Mouse (Mus musculus): ENCODE data around the gene Cyp46a1. TPM values are rescaled to one million over a fixed set of nuclear protein-coding genes. Genes with fewer than 3 reads are reported as not detected.

Cyp46a1 gene
- total RNA-seq, 1 experiment from 2014 or later = 0.10 TPM

- peak; percentile 47 to 69; a peak in 3 of 4 replicates for ATAC-seq (replicated peaks in 1 of 2; ENCODE audit: insufficient read depth in 1 of 2, low FRiP score in 2 of 2, low TSS enrichment in 1 of 2, low read depth in 1 of 2, poor library complexity in 2 of 2, severe bottlenecking in 2 of 2)
Observed at GRCm38 (mm10) chr12:108309116-108309794, 24.9 kb upstream of the Cyp46a1 start.

- ATAC-seq (replicated peaks in 1 of 2; ENCODE audit: insufficient read depth in 1 of 2, low FRiP score in 2 of 2, low TSS enrichment in 1 of 2, low read depth in 1 of 2, poor library complexity in 2 of 2, severe bottlenecking in 2 of 2) = no peak
Observed at GRCm38 (mm10) chr12:108310041-108310440, 24.1 kb upstream of the Cyp46a1 start.

GRCm38 (mm10) chr12:108310456-108311027 lies 23.6 kb upstream of the Cyp46a1 start:
- ATAC-seq (replicated peaks in 1 of 2; ENCODE audit: insufficient read depth in 1 of 2, low FRiP score in 2 of 2, low TSS enrichment in 1 of 2, low read depth in 1 of 2, poor library complexity in 2 of 2, severe bottlenecking in 2 of 2) = no peak

- ATAC-seq (replicated peaks in 1 of 2; ENCODE audit: insufficient read depth in 1 of 2, low FRiP score in 2 of 2, low TSS enrichment in 1 of 2, low read depth in 1 of 2, poor library complexity in 2 of 2, severe bottlenecking in 2 of 2) = no peak
Observed at GRCm38 (mm10) chr12:108311741-108312290, 22.4 kb upstream of the Cyp46a1 start.

- ATAC-seq (replicated peaks in 1 of 2; ENCODE audit: insufficient read depth in 1 of 2, low FRiP score in 2 of 2, low TSS enrichment in 1 of 2, low read depth in 1 of 2, poor library complexity in 2 of 2, severe bottlenecking in 2 of 2) = no peak
Observed at GRCm38 (mm10) chr12:108312432-108312851, 21.7 kb upstream of the Cyp46a1 start.

GRCm38 (mm10) chr12:108313244-108313772 lies 20.9 kb upstream of the Cyp46a1 start:
- ATAC-seq (replicated peaks in 1 of 2; ENCODE audit: insufficient read depth in 1 of 2, low FRiP score in 2 of 2, low TSS enrichment in 1 of 2, low read depth in 1 of 2, poor library complexity in 2 of 2, severe bottlenecking in 2 of 2) = no peak

- no peak for ATAC-seq (replicated peaks in 1 of 2; ENCODE audit: insufficient read depth in 1 of 2, low FRiP score in 2 of 2, low TSS enrichment in 1 of 2, low read depth in 1 of 2, poor library complexity in 2 of 2, severe bottlenecking in 2 of 2)
Observed at GRCm38 (mm10) chr12:108315818-108316217, 18.4 kb upstream of the Cyp46a1 start.

- no peak for ATAC-seq (replicated peaks in 1 of 2; ENCODE audit: insufficient read depth in 1 of 2, low FRiP score in 2 of 2, low TSS enrichment in 1 of 2, low read depth in 1 of 2, poor library complexity in 2 of 2, severe bottlenecking in 2 of 2)
Observed at GRCm38 (mm10) chr12:108316655-108317054, 17.5 kb upstream of the Cyp46a1 start.

GRCm38 (mm10) chr12:108317201-108317738 lies 16.9 kb upstream of the Cyp46a1 start:
- ATAC-seq (replicated peaks in 1 of 2; ENCODE audit: insufficient read depth in 1 of 2, low FRiP score in 2 of 2, low TSS enrichment in 1 of 2, low read depth in 1 of 2, poor library complexity in 2 of 2, severe bottlenecking in 2 of 2) = 0 out of 4 replicates have a peak, but pooled peaks of 1 of the 2 experiments have one; percentile 43

- ATAC-seq (replicated peaks in 1 of 2; ENCODE audit: insufficient read depth in 1 of 2, low FRiP score in 2 of 2, low TSS enrichment in 1 of 2, low read depth in 1 of 2, poor library complexity in 2 of 2, severe bottlenecking in 2 of 2) = no peak
Observed at GRCm38 (mm10) chr12:108317826-108318430, 16.3 kb upstream of the Cyp46a1 start.

GRCm38 (mm10) chr12:108318499-108318898 lies 15.7 kb upstream of the Cyp46a1 start:
- peak in 1 of 2 experiments; percentile 7; a peak in 1 of 4 replicates for ATAC-seq (replicated peaks in 1 of 2; ENCODE audit: insufficient read depth in 1 of 2, low FRiP score in 2 of 2, low TSS enrichment in 1 of 2, low read depth in 1 of 2, poor library complexity in 2 of 2, severe bottlenecking in 2 of 2)

- ATAC-seq (replicated peaks in 1 of 2; ENCODE audit: insufficient read depth in 1 of 2, low FRiP score in 2 of 2, low TSS enrichment in 1 of 2, low read depth in 1 of 2, poor library complexity in 2 of 2, severe bottlenecking in 2 of 2) = no peak
Observed at GRCm38 (mm10) chr12:108320096-108320495, 14.1 kb upstream of the Cyp46a1 start.

GRCm38 (mm10) chr12:108326401-108326800 lies 7.8 kb upstream of the Cyp46a1 start:
- ATAC-seq (replicated peaks in 1 of 2; ENCODE audit: insufficient read depth in 1 of 2, low FRiP score in 2 of 2, low TSS enrichment in 1 of 2, low read depth in 1 of 2, poor library complexity in 2 of 2, severe bottlenecking in 2 of 2) = no peak

GRCm38 (mm10) chr12:108327889-108328491 lies 6.2 kb upstream of the Cyp46a1 start:
- ATAC-seq (replicated peaks in 1 of 2; ENCODE audit: insufficient read depth in 1 of 2, low FRiP score in 2 of 2, low TSS enrichment in 1 of 2, low read depth in 1 of 2, poor library complexity in 2 of 2, severe bottlenecking in 2 of 2) = 0 out of 4 replicates have a peak, but pooled peaks of 1 of the 2 experiments have one; percentile 10

- peak; percentile 76 to 91 for ATAC-seq (replicated peaks in 1 of 2; ENCODE audit: insufficient read depth in 1 of 2, low FRiP score in 2 of 2, low TSS enrichment in 1 of 2, low read depth in 1 of 2, poor library complexity in 2 of 2, severe bottlenecking in 2 of 2)
Observed at GRCm38 (mm10) chr12:108333056-108333455, 1.1 kb upstream of the Cyp46a1 start.

GRCm38 (mm10) chr12:108333481-108333882 lies 699 bp upstream of the Cyp46a1 start:
- ATAC-seq (replicated peaks in 1 of 2; ENCODE audit: insufficient read depth in 1 of 2, low FRiP score in 2 of 2, low TSS enrichment in 1 of 2, low read depth in 1 of 2, poor library complexity in 2 of 2, severe bottlenecking in 2 of 2) = peak; percentile 28 to 37; a peak in 3 of 4 replicates

GRCm38 (mm10) chr12:108334529-108334928 lies 348 bp downstream of the Cyp46a1 start:
- ATAC-seq (replicated peaks in 1 of 2; ENCODE audit: insufficient read depth in 1 of 2, low FRiP score in 2 of 2, low TSS enrichment in 1 of 2, low read depth in 1 of 2, poor library complexity in 2 of 2, severe bottlenecking in 2 of 2) = no peak

All from hematopoietic stem cell, adult 5-6 weeks (primary cell).